Mouse (Mus musculus): Measurements from ENCODE around the gene Plxdc2. TPM values are rescaled to one million over a fixed set of nuclear protein-coding genes. Genes with fewer than 3 reads are reported as not detected.
"Not testable (repeated sequence)": the region's sequence is repeated elsewhere in the genome, so short reads cannot be mapped to it uniquely, and the experiment has no call there.

Gene Plxdc2
- total RNA-seq, 2 experiments from 2014 or later = 29.8 to 32.3 TPM

GRCm38 (mm10) chr2:16706227-16706626 lies 350.1 kb downstream of the Plxdc2 start:
- intact Hi-C loops (cut with DNase I) = no loop called here
- no peak overlapping the region for H3K27ac ChIP-seq
- H3K4me3 ChIP-seq = no peak overlapping the region
- no peak for DNase-seq (ENCODE audit: extremely low spot score in 1 of 2, low spot score in 2 of 2)
- peak; percentile 33 for TF ChIP-seq CTCF (IDR thresholded peaks at IDR 0.05)

GRCm38 (mm10) chr2:16709885-16710284 lies 353.8 kb downstream of the Plxdc2 start:
- Histone ChIP-seq H3K27ac (no peak overlapping the region), H3K4me3 (no peak overlapping the region)
- no peak for DNase-seq (ENCODE audit: extremely low spot score in 1 of 2, low spot score in 2 of 2)
- intact Hi-C loops (cut with DNase I) = no loop called here
- TF ChIP-seq CTCF (IDR thresholded peaks at IDR 0.05) = no peak

GRCm38 (mm10) chr2:16731033-16731432 lies 374.9 kb downstream of the Plxdc2 start:
- DNase-seq (ENCODE audit: extremely low spot score in 1 of 2, low spot score in 2 of 2) = no peak
- no peak for TF ChIP-seq CTCF (IDR thresholded peaks at IDR 0.05)
- no peak overlapping the region for H3K4me3 ChIP-seq
- intact Hi-C loops (cut with DNase I) = no loop called here
- H3K27ac ChIP-seq = no peak overlapping the region

- intact Hi-C loops (cut with DNase I) = no loop called here
- TF ChIP-seq CTCF (IDR thresholded peaks at IDR 0.05) = no peak
- no peak for DNase-seq (ENCODE audit: extremely low spot score in 1 of 2, low spot score in 2 of 2)
- H3K27ac ChIP-seq = no peak overlapping the region
- H3K4me3 ChIP-seq = no peak overlapping the region
Measured at GRCm38 (mm10) chr2:16734381-16734780, 378.3 kb downstream of the Plxdc2 start.

- DNase-seq (ENCODE audit: extremely low spot score in 1 of 2, low spot score in 2 of 2) = peak; percentile 71 to 72
- intact Hi-C loops (cut with DNase I) = no loop called here
- H3K27ac ChIP-seq = peak overlapping the region; percentile 16; the same call in 1 of the 2 replicates
- H3K4me3 ChIP-seq = no peak overlapping the region
- no peak for TF ChIP-seq CTCF (IDR thresholded peaks at IDR 0.05)
Measured at GRCm38 (mm10) chr2:16738241-16738640, 382.1 kb downstream of the Plxdc2 start.

GRCm38 (mm10) chr2:16741813-16742212 lies 385.7 kb downstream of the Plxdc2 start:
- no peak for TF ChIP-seq CTCF (IDR thresholded peaks at IDR 0.05)
- no peak for DNase-seq (ENCODE audit: extremely low spot score in 1 of 2, low spot score in 2 of 2)
- intact Hi-C loops (cut with DNase I) = loop anchor here (5.0 kb wide), 1 partner anchor 385 kb away; the partner anchor contains the start of gene Plxdc2
- H3K27ac ChIP-seq = no peak overlapping the region
- no peak overlapping the region for H3K4me3 ChIP-seq

GRCm38 (mm10) chr2:16743568-16743967 lies 387.5 kb downstream of the Plxdc2 start:
- intact Hi-C loops (cut with DNase I) = loop anchor here (5.0 kb wide), 1 partner anchor 386 kb away; the partner anchor contains the start of gene Plxdc2

GRCm38 (mm10) chr2:16749302-16749909 lies 393.3 kb downstream of the Plxdc2 start:
- H3K27ac ChIP-seq = no peak overlapping the region
- TF ChIP-seq CTCF (IDR thresholded peaks at IDR 0.05) = no peak
- intact Hi-C loops (cut with DNase I) = no loop called here

More at GRCm38 (mm10) chr2:16743568-16743967, 387.5 kb downstream of the Plxdc2 start:
- H3K4me3 ChIP-seq = no peak overlapping the region
- no peak for DNase-seq (ENCODE audit: extremely low spot score in 1 of 2, low spot score in 2 of 2)
- TF ChIP-seq CTCF (IDR thresholded peaks at IDR 0.05) = no peak
- no peak overlapping the region for H3K27ac ChIP-seq

GRCm38 (mm10) chr2:16757158-16757557 lies 401.1 kb downstream of the Plxdc2 start:
- no peak overlapping the region for H3K27ac ChIP-seq
- TF ChIP-seq CTCF (IDR thresholded peaks at IDR 0.05) = no peak
- no peak overlapping the region for H3K4me3 ChIP-seq
- DNase-seq (ENCODE audit: extremely low spot score in 1 of 2, low spot score in 2 of 2) = no peak
- intact Hi-C loops (cut with DNase I) = no loop called here

More at GRCm38 (mm10) chr2:16749302-16749909, 393.3 kb downstream of the Plxdc2 start:
- H3K4me3 ChIP-seq = no peak overlapping the region
- no peak for DNase-seq (ENCODE audit: extremely low spot score in 1 of 2, low spot score in 2 of 2)

GRCm38 (mm10) chr2:16759766-16760165 lies 403.7 kb downstream of the Plxdc2 start:
- no peak for TF ChIP-seq CTCF (IDR thresholded peaks at IDR 0.05)
- Histone ChIP-seq H3K4me3 (no peak overlapping the region), H3K27ac (no peak overlapping the region)
- intact Hi-C loops (cut with DNase I) = no loop called here
- no peak for DNase-seq (ENCODE audit: extremely low spot score in 1 of 2, low spot score in 2 of 2)

- DNase-seq (ENCODE audit: extremely low spot score in 1 of 2, low spot score in 2 of 2); H3K4me3 ChIP-seq; intact Hi-C loops (cut with DNase I); H3K27ac ChIP-seq: not testable (repeated sequence)
Measured at GRCm38 (mm10) chr2:16769149-16769548, 413.0 kb downstream of the Plxdc2 start.

GRCm38 (mm10) chr2:16773398-16774113 lies 417.5 kb downstream of the Plxdc2 start:
- intact Hi-C loops (cut with DNase I) = no loop called here
- H3K27ac ChIP-seq = no peak overlapping the region
- H3K4me3 ChIP-seq = no peak overlapping the region
- no peak for DNase-seq (ENCODE audit: extremely low spot score in 1 of 2, low spot score in 2 of 2)
- TF ChIP-seq CTCF (IDR thresholded peaks at IDR 0.05) = no peak

GRCm38 (mm10) chr2:16774114-16774433 lies 418.0 kb downstream of the Plxdc2 start:
- no peak for DNase-seq (ENCODE audit: extremely low spot score in 1 of 2, low spot score in 2 of 2)
- Histone ChIP-seq H3K4me3 (no peak overlapping the region), H3K27ac (no peak overlapping the region)
- TF ChIP-seq CTCF (IDR thresholded peaks at IDR 0.05) = no peak
- intact Hi-C loops (cut with DNase I) = no loop called here

All from left cerebral cortex, adult 2 months (tissue).